Mouse (Mus musculus): ENCODE results near the gene Nrbp1. TPM values are rescaled to one million over a fixed set of nuclear protein-coding genes. Genes with fewer than 3 reads are reported as not detected.

The Nrbp1 gene
- polyA plus RNA-seq, 1 experiment from 2014 or later, result 157 TPM

- no peaks in the 10 kb centered on the region for H3K27me3 ChIP-seq (ENCODE audit: control insufficient read depth, insufficient read depth, low read length)
- H3K4me1 ChIP-seq (ENCODE audit: control insufficient read depth, insufficient read depth, low read length), result peaks cover 16% of the 10 kb centered on the region
- 1% methylated on average over 18 of the region's 46 CpGs for WGBS
- peak within 1 kb of the TSS; percentile 97 for H3K9ac ChIP-seq (replicated peaks; ENCODE audit: low read depth, low read length)
- peak within 1 kb of the TSS; percentile 95 for H3K4me2 ChIP-seq (ENCODE audit: low read depth, low read length)
- peak within 1 kb of the TSS; percentile 82 for H3K27ac ChIP-seq (ENCODE audit: low read depth, low read length)
- peaks cover 12% of the 10 kb centered on the region for H3K36me3 ChIP-seq (ENCODE audit: control insufficient read depth, insufficient read depth, low read length)
- peak; percentile 81 for ATAC-seq (ENCODE audit: low read depth)
- H3K9me3 ChIP-seq (ENCODE audit: control insufficient read depth, low read length), result no peaks in the 10 kb centered on the region
- peak within 1 kb of the TSS; percentile 93 for H3K4me3 ChIP-seq (ENCODE audit: low read depth, low read length)
These were observed 55.0 kb downstream of the Nrbp1 start, which contains the start of gene Fndc4 for GRCm38 (mm10) chr5:31295606-31296141. Fndc4 (minus strand) TSS chr5:31296080.

DNA sequence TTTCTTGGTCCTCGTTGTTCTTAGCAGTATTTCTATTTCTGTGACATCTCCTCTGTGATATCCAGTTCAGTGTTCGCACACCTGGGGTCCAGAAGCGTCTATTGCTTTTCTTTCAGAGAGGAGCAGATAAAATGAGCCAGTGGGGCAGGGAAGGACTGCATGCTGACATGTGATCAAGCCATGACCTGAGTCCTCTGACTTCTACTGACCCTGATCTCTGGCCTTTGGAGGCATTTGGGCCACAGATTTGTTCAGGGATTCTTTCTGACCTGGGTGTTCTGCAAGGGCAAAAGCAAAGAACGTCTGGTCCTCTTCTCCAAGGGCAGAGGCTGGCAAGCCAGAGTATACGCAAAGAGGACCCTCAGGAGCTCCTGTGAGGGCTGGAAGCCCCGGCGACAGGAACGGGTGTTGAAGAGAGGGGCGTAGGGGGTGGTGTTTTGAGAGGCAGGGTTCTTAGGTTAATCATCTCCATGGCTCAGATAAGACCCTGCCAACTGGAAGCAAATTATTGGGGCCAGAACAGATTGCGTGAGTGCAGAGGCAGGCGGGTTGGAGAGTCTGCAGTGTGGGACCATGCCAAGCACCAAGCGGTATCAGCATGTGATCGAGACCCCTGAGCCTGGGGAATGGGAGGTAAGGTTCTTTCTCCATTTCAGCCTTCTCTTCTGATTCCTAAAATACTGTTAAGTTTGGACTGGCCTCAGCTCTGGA is 56.5 kb downstream of the Nrbp1 start, which contains the start of gene Gckr:
Gene Gckr (plus strand): TSS at position 397 of the 711 bp plus-strand sequence.
- WGBS, result 84% methylated on average over 13 of the region's 13 CpGs
- ATAC-seq (ENCODE audit: low read depth), result no peak
- no peak within 1 kb of the TSS for H3K9ac ChIP-seq (replicated peaks; ENCODE audit: low read depth, low read length)
- no peak within 1 kb of the TSS for H3K27ac ChIP-seq (ENCODE audit: low read depth, low read length)
- H3K36me3 ChIP-seq (ENCODE audit: control insufficient read depth, insufficient read depth, low read length), result peaks cover 12% of the 10 kb centered on the region
- H3K27me3 ChIP-seq (ENCODE audit: control insufficient read depth, insufficient read depth, low read length), result no peaks in the 10 kb centered on the region
- H3K4me2 ChIP-seq (ENCODE audit: low read depth, low read length), result peak within 1 kb of the TSS; percentile 95
- no peaks in the 10 kb centered on the region for H3K9me3 ChIP-seq (ENCODE audit: control insufficient read depth, low read length)
- peak within 1 kb of the TSS; percentile 93 for H3K4me3 ChIP-seq (ENCODE audit: low read depth, low read length)
- H3K4me1 ChIP-seq (ENCODE audit: control insufficient read depth, insufficient read depth, low read length), result peaks cover 13% of the 10 kb centered on the region

DNA sequence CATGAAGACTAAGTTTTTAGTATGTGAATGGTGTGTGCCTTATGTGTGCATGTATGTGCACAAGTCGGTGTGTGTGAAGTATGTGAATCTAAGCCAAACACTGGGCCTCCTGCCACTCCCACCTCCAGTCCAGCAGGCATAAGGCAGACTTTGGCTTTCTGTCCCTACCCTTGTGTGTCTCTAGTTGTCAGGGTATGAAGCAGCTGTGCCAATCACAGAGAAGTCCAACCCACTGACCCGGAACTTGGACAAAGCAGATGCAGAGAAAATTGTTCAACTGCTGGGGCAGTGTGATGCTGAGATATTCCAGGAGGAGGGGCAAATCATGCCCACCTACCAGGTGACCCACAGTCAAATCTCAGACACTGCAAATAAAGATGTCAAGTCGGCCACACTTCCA is 57.3 kb downstream of the Nrbp1 start:
- peaks cover 8% of the 10 kb centered on the region for H3K36me3 ChIP-seq (ENCODE audit: control insufficient read depth, insufficient read depth, low read length)
- H3K4me3 ChIP-seq (ENCODE audit: low read depth, low read length), result no peak overlapping the region
- WGBS, result 88% methylated on average over 3 of the region's 3 CpGs
- no peak overlapping the region for H3K27ac ChIP-seq (ENCODE audit: low read depth, low read length)
- no peak for ATAC-seq (ENCODE audit: low read depth)
- H3K9ac ChIP-seq (replicated peaks; ENCODE audit: low read depth, low read length), result no peak overlapping the region
- no peaks in the 10 kb centered on the region for H3K27me3 ChIP-seq (ENCODE audit: control insufficient read depth, insufficient read depth, low read length)
- H3K9me3 ChIP-seq (ENCODE audit: control insufficient read depth, low read length), result no peaks in the 10 kb centered on the region
- H3K4me1 ChIP-seq (ENCODE audit: control insufficient read depth, insufficient read depth, low read length), result peaks cover 13% of the 10 kb centered on the region
- no peak overlapping the region for H3K4me2 ChIP-seq (ENCODE audit: low read depth, low read length)

DNA sequence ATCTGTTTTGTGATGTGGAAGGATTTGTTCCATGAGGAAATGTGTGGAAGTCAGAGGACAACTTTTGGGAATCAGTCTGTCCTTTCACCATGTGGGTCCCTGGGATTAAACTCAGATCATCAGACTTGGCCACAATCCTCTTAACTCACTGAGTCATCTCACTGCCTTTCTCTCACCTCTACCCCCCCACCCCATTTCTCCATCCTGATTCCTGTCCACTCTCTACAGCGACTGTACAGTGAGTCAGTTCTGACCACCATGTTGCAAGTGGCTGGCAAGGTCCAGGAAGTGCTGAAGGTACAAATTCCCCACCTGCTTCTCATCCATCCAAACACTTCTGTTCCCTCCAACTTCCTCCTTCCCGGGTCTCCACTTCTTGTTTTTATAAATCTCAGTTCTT is 57.8 kb downstream of the Nrbp1 start:
- H3K36me3 ChIP-seq (ENCODE audit: control insufficient read depth, insufficient read depth, low read length), result peaks cover 3% of the 10 kb centered on the region

More for the DNA sequence above, 57.8 kb downstream of the Nrbp1 start:
- Histone ChIP-seq H3K27ac (ENCODE audit: low read depth, low read length) (no peak overlapping the region), H3K9ac (replicated peaks; ENCODE audit: low read depth, low read length) (no peak overlapping the region), H3K4me1 (ENCODE audit: control insufficient read depth, insufficient read depth, low read length) (peaks cover 13% of the 10 kb centered on the region), H3K4me3 (ENCODE audit: low read depth, low read length) (no peak overlapping the region), H3K4me2 (ENCODE audit: low read depth, low read length) (no peak overlapping the region), H3K9me3 (ENCODE audit: control insufficient read depth, low read length) (no peaks in the 10 kb centered on the region), H3K27me3 (ENCODE audit: control insufficient read depth, insufficient read depth, low read length) (no peaks in the 10 kb centered on the region)
- WGBS, result 72% methylated on average over 2 of the region's 2 CpGs
- no peak for ATAC-seq (ENCODE audit: low read depth)

Other genes with a start within 250 kb of the Nrbp1 start
- 186 and 189 TPM in 2 replicates for gene Atraid, start 192.6 kb upstream of the Nrbp1 start, polyA plus RNA-seq (2014; fragmentation: Nextera tagmentation; extraction: Ambion mirVana)
- 15.1 and 15.6 TPM in 2 replicates for gene Slc5a6, start 191.9 kb upstream of the Nrbp1 start, polyA plus RNA-seq (2014; fragmentation: Nextera tagmentation; extraction: Ambion mirVana)
- gene Cad, start 186.1 kb upstream of the Nrbp1 start, polyA plus RNA-seq (2014; fragmentation: Nextera tagmentation; extraction: Ambion mirVana), result 10.4 and 10.6 TPM in 2 replicates
- not detected in 2 replicates for gene Dnajc5g, start 134.6 kb upstream of the Nrbp1 start, polyA plus RNA-seq (2014; fragmentation: Nextera tagmentation; extraction: Ambion mirVana)
- 39.8 and 48.3 TPM in 2 replicates for gene Slc30a3, start 132.6 kb upstream of the Nrbp1 start, polyA plus RNA-seq (2014; fragmentation: Nextera tagmentation; extraction: Ambion mirVana)
- not detected in 2 replicates for gene Trim54, start 124.2 kb upstream of the Nrbp1 start, polyA plus RNA-seq (2014; fragmentation: Nextera tagmentation; extraction: Ambion mirVana)
- not detected in 2 replicates for gene Ucn, start 102.0 kb upstream of the Nrbp1 start, polyA plus RNA-seq (2014; fragmentation: Nextera tagmentation; extraction: Ambion mirVana)
- 58.3 and 58.4 TPM in 2 replicates for gene Mpv17, start 86.6 kb upstream of the Nrbp1 start, polyA plus RNA-seq (2014; fragmentation: Nextera tagmentation; extraction: Ambion mirVana)
- gene Gm29609, start 61.0 kb upstream of the Nrbp1 start, polyA plus RNA-seq (2014; fragmentation: Nextera tagmentation; extraction: Ambion mirVana), result 2.3 and 2.5 TPM in 2 replicates
- 55.5 and 60.3 TPM in 2 replicates for gene Gtf3c2, start 60.7 kb upstream of the Nrbp1 start, polyA plus RNA-seq (2014; fragmentation: Nextera tagmentation; extraction: Ambion mirVana)
- 102 and 111 TPM in 2 replicates for gene Snx17, start 47.6 kb upstream of the Nrbp1 start, polyA plus RNA-seq (2014; fragmentation: Nextera tagmentation; extraction: Ambion mirVana)
- gene Eif2b4, start 47.4 kb upstream of the Nrbp1 start, polyA plus RNA-seq (2014; fragmentation: Nextera tagmentation; extraction: Ambion mirVana), result 78.6 and 79.0 TPM in 2 replicates
- 7.4 and 9.3 TPM in 2 replicates for gene Zfp513, start 38.6 kb upstream of the Nrbp1 start, polyA plus RNA-seq (2014; fragmentation: Nextera tagmentation; extraction: Ambion mirVana)
- 155 and 159 TPM in 2 replicates for gene Ppm1g, start 20.2 kb upstream of the Nrbp1 start, polyA plus RNA-seq (2014; fragmentation: Nextera tagmentation; extraction: Ambion mirVana)
- gene Gm9970, start 368 bp downstream of the Nrbp1 start, polyA plus RNA-seq (2014; fragmentation: Nextera tagmentation; extraction: Ambion mirVana), result 0.54 and 1.4 TPM in 2 replicates
- 2.7 and 3.2 TPM in 2 replicates for gene Krtcap3, start 10.8 kb downstream of the Nrbp1 start, polyA plus RNA-seq (2014; fragmentation: Nextera tagmentation; extraction: Ambion mirVana)
- gene Ift172, start 50.3 kb downstream of the Nrbp1 start, polyA plus RNA-seq (2014; fragmentation: Nextera tagmentation; extraction: Ambion mirVana), result 32.6 and 45.4 TPM in 2 replicates
- gene Fndc4, start 55.2 kb downstream of the Nrbp1 start, polyA plus RNA-seq (2014; fragmentation: Nextera tagmentation; extraction: Ambion mirVana), result 106 and 113 TPM in 2 replicates
- gene Gckr, start 56.6 kb downstream of the Nrbp1 start, polyA plus RNA-seq (2014; fragmentation: Nextera tagmentation; extraction: Ambion mirVana), result 0.21 and 0.61 TPM in 2 replicates
- 102 and 117 TPM in 2 replicates for gene Zfp512, start 211.6 kb downstream of the Nrbp1 start, polyA plus RNA-seq (2014; fragmentation: Nextera tagmentation; extraction: Ambion mirVana)
- not detected in 2 replicates for gene 4930548H24Rik, start 244.9 kb downstream of the Nrbp1 start, polyA plus RNA-seq (2014; fragmentation: Nextera tagmentation; extraction: Ambion mirVana)

All from neural tube, embryonic 14.5 days (tissue).